Mouse (Mus musculus) spleen, adult 2 months (tissue): Measurements from ENCODE around the gene Crebbp.

Source experiments
- CTCF ChIP-seq: fragments of 200-500 bp; IDR thresholded peaks from 2 replicates; pipeline ENCODE4 v1.5.1; 2011; ENCODE audit warnings: mild to moderate bottlenecking, inconsistent platforms; ENCODE audit not compliant: insufficient read depth, insufficient read length, insufficient replicate concordance; ENCODE audit errors: extremely low read depth
- POLR2A ChIP-seq: fragments of 200-500 bp; IDR thresholded peaks from 2 replicates; pipeline ENCODE4 v1.6.1; 2011; ENCODE audit warnings: low read depth, low read length, inconsistent platforms

- TF ChIP-seq CTCF (no peak), POLR2A (no peak)
Measured at GRCm38 (mm10) chr16:4034476-4034875, 179.3 kb downstream of the Crebbp start.
